Mouse (Mus musculus) cerebellum, adult 2 months (tissue): ENCODE results near the gene Ppp1r12c.

Experiments used
- CTCF ChIP-seq: fragments of 200-500 bp; IDR thresholded peaks from 2 replicates; pipeline ENCODE4 v1.5.1; 2011; ENCODE audit warnings: low read depth, mild to moderate bottlenecking, control low read depth, low read length, moderate library complexity, borderline replicate concordance; ENCODE audit not compliant: insufficient read depth
- POLR2A ChIP-seq: fragments of 200-500 bp; IDR thresholded peaks from 2 replicates; pipeline ENCODE4 v1.6.1; 2011; ENCODE audit warnings: low read length, control low read depth, borderline replicate concordance; ENCODE audit not compliant: insufficient read depth

GRCm38 (mm10) chr7:4513829-4514712, 12.6 kb upstream of the Ppp1r12c start:
- TF ChIP-seq POLR2A = no peak
- no peak for TF ChIP-seq CTCF
